In the genomic region with DNA sequence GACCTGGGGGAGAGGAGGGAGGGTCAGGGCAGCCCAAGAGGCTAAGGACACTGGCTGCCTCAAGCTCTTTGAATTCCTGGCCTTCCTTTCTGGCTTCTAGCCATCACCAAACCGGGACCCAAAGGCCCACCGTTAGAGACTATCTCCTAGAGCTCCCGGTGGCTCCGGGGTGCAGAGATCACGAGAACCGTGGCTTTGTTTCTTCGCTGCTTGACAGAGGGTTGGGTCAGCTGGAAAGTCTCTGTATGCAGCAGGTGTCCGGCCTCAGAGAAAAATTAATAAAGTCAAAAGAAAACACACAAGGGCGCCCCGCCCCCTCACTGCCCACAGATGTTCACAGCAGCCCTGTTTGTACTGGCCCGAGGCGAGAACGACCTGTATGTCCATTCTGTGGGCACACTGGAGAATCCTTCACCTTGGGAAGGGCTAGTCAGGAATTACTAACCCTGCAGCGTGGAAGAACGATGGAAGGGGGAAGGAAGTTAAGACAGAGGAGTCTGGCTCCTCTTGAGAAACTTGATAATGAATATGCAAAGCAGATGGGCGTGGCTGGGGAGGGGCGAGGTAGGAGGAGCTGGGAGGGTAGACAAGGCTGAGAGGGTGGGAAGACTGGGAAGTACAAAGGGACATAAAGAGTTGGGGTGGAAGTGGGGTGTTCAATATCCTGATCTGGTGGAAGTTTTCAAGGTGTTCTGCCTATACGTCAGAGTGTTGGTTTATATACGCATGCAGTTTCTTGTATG, we compare ENCODE assay signal across 8 mouse cellular contexts. TPM values are rescaled to one million over a fixed set of nuclear protein-coding genes. Genes with fewer than 3 reads are reported as not detected.
A peak's percentile ranks its signal among the peaks of the same experiment; 100 is the strongest.
DNase-seq lines count a peak whose midpoint lies in the region; ATAC-seq and TF ChIP-seq lines count a peak whose summit lies in the region.

No protein-coding gene starts in this region.

- no peak for TF ChIP-seq EP300 in liver, postnatal 0 days (IDR thresholded peaks at IDR 0.05; ENCODE audit: low read depth)

- DNase-seq in forebrain, embryonic 11.5 days (ENCODE audit: low spot score), result peak; percentile 62
- no peak for DNase-seq in forebrain, postnatal 0 days
- DNase-seq in kidney, postnatal 10 days, result peak; percentile 55
- DNase-seq in kidney, adult 9 months, result no peak
- peak; percentile 32 for DNase-seq in embryo, embryonic 11 days
- DNase-seq in liver, postnatal 0 days, result peak; percentile 29
- DNase-seq in left cerebral cortex, postnatal 25 days (ENCODE audit: low spot score in 2 of 2), result no peak
- DNase-seq in left cerebral cortex, adult 8-10 months (ENCODE audit: low spot score in 2 of 2), result no peak

- WGBS in forebrain, embryonic 11.5 days, result 50% methylated on average over 19 of the region's 19 CpGs
- 49% methylated on average over 19 of the region's 19 CpGs for WGBS in forebrain, postnatal 0 days
- 44% methylated on average over 19 of the region's 19 CpGs for WGBS in liver, postnatal 0 days (ENCODE audit: insufficient replicate concordance)

- H3K4me1 ChIP-seq in forebrain, embryonic 11.5 days (replicated peaks; ENCODE audit: control insufficient read depth, insufficient read depth, low read length), result peaks cover 9% of the 10 kb centered on the region; the same call in 1 of the 2 replicates
- H3K4me1 ChIP-seq in forebrain, postnatal 0 days (ENCODE audit: insufficient read depth), result no peaks in the 10 kb centered on the region
- peaks cover 7% of the 10 kb centered on the region; the same call in 1 of the 2 replicates for H3K4me1 ChIP-seq in liver, postnatal 0 days (ENCODE audit: insufficient read depth)

- intact Hi-C loops in left cerebral cortex, postnatal 25 days (cut with DNase I), result no loop called here

- no peaks in the 10 kb centered on the region for H3K36me3 ChIP-seq in forebrain, embryonic 11.5 days (ENCODE audit: control insufficient read depth, insufficient read depth, low read length)
- H3K36me3 ChIP-seq in forebrain, postnatal 0 days (ENCODE audit: insufficient read depth), result no peaks in the 10 kb centered on the region
- H3K36me3 ChIP-seq in liver, postnatal 0 days (replicated peaks; ENCODE audit: insufficient read depth, low read length), result no peaks in the 10 kb centered on the region

- no peak overlapping the region; the same call in 1 of the 2 replicates for H3K4me2 ChIP-seq in forebrain, embryonic 11.5 days (ENCODE audit: low read depth, low read length, severe bottlenecking)
- H3K4me2 ChIP-seq in forebrain, postnatal 0 days (ENCODE audit: low read depth), result no peak overlapping the region
- no peak overlapping the region for H3K4me2 ChIP-seq in liver, postnatal 0 days (ENCODE audit: low read depth, low read length)

- no peak overlapping the region for H3K27ac ChIP-seq in forebrain, embryonic 11.5 days (ENCODE audit: low read depth, low read length)
- no peak overlapping the region for H3K27ac ChIP-seq in forebrain, postnatal 0 days (ENCODE audit: low read depth, low read length)
- no peak overlapping the region for H3K27ac ChIP-seq in liver, postnatal 0 days (ENCODE audit: low read depth)

- H3K27me3 ChIP-seq in forebrain, embryonic 11.5 days (ENCODE audit: control insufficient read depth, insufficient read depth, low read length), result peaks cover 21% of the 10 kb centered on the region
- peaks cover 13% of the 10 kb centered on the region for H3K27me3 ChIP-seq in forebrain, postnatal 0 days (ENCODE audit: insufficient read depth, low read length)
- H3K27me3 ChIP-seq in liver, postnatal 0 days (ENCODE audit: insufficient read depth, low read length), result peaks cover 35% of the 10 kb centered on the region

- no peak for ATAC-seq in forebrain, embryonic 11.5 days (replicated peaks; ENCODE audit: low FRiP score)
- no peak for ATAC-seq in forebrain, postnatal 0 days
- no peak for ATAC-seq in liver, postnatal 0 days

- no peak for TF ChIP-seq CTCF in forebrain, postnatal 0 days (IDR thresholded peaks at IDR 0.05; ENCODE audit: low read depth)
- TF ChIP-seq CTCF in liver, postnatal 0 days (IDR thresholded peaks at IDR 0.05; ENCODE audit: low read depth), result no peak

- no peaks in the 10 kb centered on the region for H3K9me3 ChIP-seq in forebrain, embryonic 11.5 days (ENCODE audit: control insufficient read depth, low read length)
- no peaks in the 10 kb centered on the region for H3K9me3 ChIP-seq in forebrain, postnatal 0 days (ENCODE audit: low read length)
- no peaks in the 10 kb centered on the region for H3K9me3 ChIP-seq in liver, postnatal 0 days (ENCODE audit: low read length)

- H3K9ac ChIP-seq in forebrain, embryonic 11.5 days (ENCODE audit: low read length), result no peak overlapping the region
- H3K9ac ChIP-seq in forebrain, postnatal 0 days, result no peak overlapping the region
- no peak overlapping the region for H3K9ac ChIP-seq in liver, postnatal 0 days (replicated peaks)

- H3K4me3 ChIP-seq in forebrain, embryonic 11.5 days (ENCODE audit: low read depth, low read length), result no peak overlapping the region
- no peak overlapping the region for H3K4me3 ChIP-seq in forebrain, postnatal 0 days (ENCODE audit: low read depth, low read length)
- no peak overlapping the region for H3K4me3 ChIP-seq in liver, postnatal 0 days (ENCODE audit: low read depth, low read length)

RNA-seq across cellular contexts. Expression of a gene that starts 4.5 kb away (rescaled TPM):
- polyA plus RNA-seq in forebrain, embryonic 11.5 days (2014; fragmentation: Nextera tagmentation; extraction: Ambion mirVana), result 16.2 and 18.8 TPM in 2 replicates
- 23.2 and 28.6 TPM in 2 replicates for total RNA-seq in forebrain, postnatal 0 days (2014; rRNA removed)
- polyA plus RNA-seq in forebrain, postnatal 0 days (2015; fragmentation: Nextera tagmentation; extraction: Ambion mirVana), result 3.4 and 5.7 TPM in 2 replicates
- polyA plus RNA-seq in liver, postnatal 0 days (2015; fragmentation: Nextera tagmentation; extraction: Ambion mirVana), result 3.8 and 4.0 TPM in 2 replicates
- total RNA-seq in left cerebral cortex, postnatal 25 days (2021), result 10 to 100 TPM; 72.2 to 84.2 TPM
- 10 to 100 TPM; 83.6 to 89.6 (median 88.4) TPM for total RNA-seq in left cerebral cortex, adult 8-10 months (2022)

RNA-seq across cellular contexts. Expression of a gene that starts 37.5 kb away (rescaled TPM):
- polyA plus RNA-seq in forebrain, embryonic 11.5 days (2014; fragmentation: Nextera tagmentation; extraction: Ambion mirVana), result 62.8 and 69.7 TPM in 2 replicates
- total RNA-seq in forebrain, postnatal 0 days (2014; rRNA removed), result 35.0 and 49.5 TPM in 2 replicates
- polyA plus RNA-seq in forebrain, postnatal 0 days (2015; fragmentation: Nextera tagmentation; extraction: Ambion mirVana), result 13.9 and 18.7 TPM in 2 replicates
- polyA plus RNA-seq in liver, postnatal 0 days (2015; fragmentation: Nextera tagmentation; extraction: Ambion mirVana), result 24.3 and 27.0 TPM in 2 replicates
- 10 to 100 TPM; 43.4 to 45.7 TPM for total RNA-seq in left cerebral cortex, postnatal 25 days (2021)
- 10 to 100 TPM; 41.0 to 43.6 (median 42.0) TPM for total RNA-seq in left cerebral cortex, adult 8-10 months (2022)

Comparison
In these comparisons a context has a peak if more than half of its experiments do, and no peak if none do; other contexts are left out.
1. DNase-seq: peak in forebrain, embryonic 11.5 days (single experiment), kidney, postnatal 10 days (single experiment), embryo, embryonic 11 days (single experiment) and liver, postnatal 0 days (single experiment); none in forebrain, postnatal 0 days (single experiment), kidney, adult 9 months (single experiment), left cerebral cortex, postnatal 25 days (0 of 2) and left cerebral cortex, adult 8-10 months (0 of 2).